Mouse (Mus musculus): ENCODE measurements around the gene Cox6b2. TPM values are rescaled to one million over a fixed set of nuclear protein-coding genes. Genes with fewer than 3 reads are reported as not detected.
"Not testable (repeated sequence)": the region's sequence is repeated elsewhere in the genome, so short reads cannot be mapped to it uniquely, and the experiment has no call there.

The Cox6b2 gene
- 1 to 10 TPM in 1 of 2 experiments, not detected in 1; 2.1 TPM for polyA plus RNA-seq (2017; shearing (Covaris generic))

DNA sequence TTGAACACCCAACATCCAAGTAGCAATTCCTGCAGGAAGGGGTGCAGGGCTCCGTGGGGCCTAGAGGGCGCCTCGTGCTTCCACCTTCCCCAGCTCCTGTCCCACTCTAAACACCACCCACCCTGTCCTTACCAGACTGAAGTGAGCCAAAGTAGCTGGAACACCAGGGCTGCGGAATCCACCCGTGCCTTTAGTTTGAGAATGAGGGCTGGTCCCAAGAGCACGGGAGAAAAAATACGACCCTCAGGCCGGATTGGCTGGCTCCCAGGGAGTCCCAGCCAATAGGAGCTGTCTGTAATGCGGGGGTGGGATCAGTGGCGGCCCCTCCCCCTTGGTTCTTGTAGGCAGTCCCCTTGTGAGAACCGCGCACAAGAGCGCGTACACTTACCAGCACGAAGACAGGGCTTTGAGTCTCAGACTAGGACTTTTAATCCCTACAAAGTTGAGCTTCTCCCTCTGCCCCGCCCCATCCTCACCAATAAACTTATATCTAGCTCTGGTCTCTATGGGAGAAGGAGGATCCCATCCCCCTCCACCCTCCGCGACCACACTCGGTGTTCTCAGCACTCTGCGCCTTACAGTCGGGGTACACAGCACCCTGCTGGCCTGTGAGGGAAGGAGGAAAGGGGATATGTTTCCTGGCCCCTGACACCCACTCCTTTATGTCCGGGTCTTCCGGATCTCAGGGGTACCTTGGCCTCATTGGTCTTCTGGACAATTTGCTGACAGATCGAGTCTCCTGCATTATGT, at the start of gene Cox6b2:
TSS of gene Cox6b2 (minus strand) at position 274 of the 750 bp plus-strand sequence.
- peak; percentile 71 for ATAC-seq

DNA sequence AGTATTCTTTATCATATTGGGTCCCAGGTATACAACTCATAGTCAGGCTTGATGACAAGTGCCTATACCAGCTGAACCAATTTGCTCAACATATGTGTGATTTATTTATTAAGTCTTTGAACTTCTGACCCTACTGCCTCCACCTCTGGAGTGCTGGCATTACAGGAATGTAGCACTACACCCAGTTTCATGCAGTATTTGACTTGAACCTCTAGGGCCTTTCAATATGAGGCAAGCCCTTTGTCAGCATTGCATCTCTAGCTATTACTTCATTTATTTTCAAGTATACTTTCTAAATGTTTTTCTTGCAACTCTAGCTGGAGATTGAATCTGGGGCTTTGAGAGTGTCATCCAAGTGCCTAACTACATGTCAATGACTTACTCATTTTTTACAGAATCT, 49.4 kb upstream of the Cox6b2 start:
- no peak for ATAC-seq

DNA sequence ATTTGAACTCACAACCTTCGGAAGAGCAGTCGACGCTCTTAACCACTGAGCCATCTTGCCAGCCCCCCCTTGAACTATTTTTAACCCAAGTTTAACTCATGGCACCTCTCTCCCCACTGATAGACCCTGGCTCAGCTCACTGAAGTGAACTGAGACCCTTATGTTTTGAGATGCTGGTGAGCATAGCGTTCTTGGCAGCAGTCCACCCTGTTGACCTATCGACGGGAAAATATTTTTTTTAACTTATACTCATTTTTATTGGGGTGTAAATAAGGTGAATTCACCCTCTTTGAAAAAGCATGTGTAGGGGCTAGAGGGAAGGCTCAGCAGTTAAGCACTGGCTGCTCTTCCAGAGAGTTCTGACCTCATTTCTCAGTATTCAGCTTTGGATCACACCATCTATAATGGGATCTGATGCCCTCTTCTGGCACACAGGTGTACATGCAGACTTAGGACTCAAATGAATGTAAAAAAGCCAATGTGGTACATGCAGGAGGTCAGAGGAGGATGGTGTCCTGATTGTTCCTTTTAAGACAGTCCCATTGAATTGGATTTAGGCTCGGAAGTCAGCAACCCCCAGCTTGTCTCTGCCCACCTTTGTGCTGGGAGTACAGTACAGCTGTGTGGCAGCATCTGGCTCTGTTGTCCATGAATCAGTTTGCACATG, 43.0 kb upstream of the Cox6b2 start:
- ATAC-seq: peak; percentile 27

DNA sequence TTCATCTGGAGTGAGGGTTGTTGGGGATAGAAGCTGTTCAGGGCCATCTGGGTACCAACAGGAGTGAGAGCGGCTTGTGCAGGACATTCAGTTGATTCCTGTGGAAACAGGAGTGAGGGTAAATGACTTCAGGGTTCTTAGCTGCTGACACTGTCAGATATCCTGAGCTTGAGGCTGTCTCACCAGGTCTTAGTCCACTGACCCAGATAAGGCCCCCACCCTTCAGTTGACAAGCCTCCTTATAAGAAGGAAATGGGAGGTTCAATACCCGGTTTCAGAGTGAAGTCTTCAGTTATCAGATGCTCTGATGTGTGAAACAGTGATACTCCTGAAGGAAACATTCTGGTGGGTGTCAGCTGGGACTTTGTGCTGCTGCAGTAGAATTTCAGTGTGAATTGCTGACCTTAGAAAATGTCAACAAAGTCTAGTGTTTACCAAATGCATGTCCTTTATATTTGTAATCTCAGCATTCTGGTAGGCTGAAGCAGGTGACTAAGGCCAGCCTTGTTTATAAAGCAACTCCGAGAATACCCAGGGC, 41.8 kb upstream of the Cox6b2 start:
- ATAC-seq: no peak

DNA sequence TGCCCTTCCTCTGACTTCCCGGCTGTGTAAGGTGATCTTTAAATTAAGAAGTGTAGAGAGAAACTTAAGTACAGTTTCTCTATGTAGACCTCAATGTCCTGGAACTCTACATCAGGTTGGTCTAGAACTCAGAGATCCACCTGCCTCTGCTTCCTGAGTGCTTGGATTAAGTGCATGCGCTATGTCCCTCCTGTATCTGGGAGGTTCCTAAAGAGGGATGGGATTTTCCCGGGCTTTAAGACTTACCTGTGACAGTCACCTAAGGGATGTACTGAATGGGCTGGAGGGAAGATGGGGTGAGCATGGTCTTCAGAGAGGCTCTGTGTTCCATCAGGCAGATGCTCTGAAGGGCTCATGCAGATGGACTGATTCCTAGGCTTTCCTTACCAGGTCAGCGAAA, 40.8 kb upstream of the Cox6b2 start:
- ATAC-seq: no peak

DNA sequence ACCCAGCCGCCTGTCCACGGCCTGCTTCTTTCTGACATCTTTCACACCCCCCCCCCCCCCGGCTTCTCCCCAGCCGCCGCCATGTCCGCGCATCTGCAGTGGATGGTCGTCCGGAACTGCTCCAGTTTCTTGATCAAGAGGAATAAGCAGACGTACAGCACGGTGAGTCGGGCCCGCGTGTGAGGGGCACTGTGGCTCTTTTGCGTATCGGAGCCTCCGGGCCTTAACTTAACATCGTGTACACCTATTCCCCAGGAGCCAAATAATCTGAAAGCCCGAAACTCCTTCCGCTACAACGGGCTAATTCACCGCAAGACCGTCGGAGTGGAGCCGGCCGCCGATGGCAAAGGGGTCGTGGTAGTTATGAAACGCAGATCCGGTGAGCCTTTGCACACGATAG, 40.4 kb upstream of the Cox6b2 start:
- not testable (repeated sequence) for ATAC-seq

DNA sequence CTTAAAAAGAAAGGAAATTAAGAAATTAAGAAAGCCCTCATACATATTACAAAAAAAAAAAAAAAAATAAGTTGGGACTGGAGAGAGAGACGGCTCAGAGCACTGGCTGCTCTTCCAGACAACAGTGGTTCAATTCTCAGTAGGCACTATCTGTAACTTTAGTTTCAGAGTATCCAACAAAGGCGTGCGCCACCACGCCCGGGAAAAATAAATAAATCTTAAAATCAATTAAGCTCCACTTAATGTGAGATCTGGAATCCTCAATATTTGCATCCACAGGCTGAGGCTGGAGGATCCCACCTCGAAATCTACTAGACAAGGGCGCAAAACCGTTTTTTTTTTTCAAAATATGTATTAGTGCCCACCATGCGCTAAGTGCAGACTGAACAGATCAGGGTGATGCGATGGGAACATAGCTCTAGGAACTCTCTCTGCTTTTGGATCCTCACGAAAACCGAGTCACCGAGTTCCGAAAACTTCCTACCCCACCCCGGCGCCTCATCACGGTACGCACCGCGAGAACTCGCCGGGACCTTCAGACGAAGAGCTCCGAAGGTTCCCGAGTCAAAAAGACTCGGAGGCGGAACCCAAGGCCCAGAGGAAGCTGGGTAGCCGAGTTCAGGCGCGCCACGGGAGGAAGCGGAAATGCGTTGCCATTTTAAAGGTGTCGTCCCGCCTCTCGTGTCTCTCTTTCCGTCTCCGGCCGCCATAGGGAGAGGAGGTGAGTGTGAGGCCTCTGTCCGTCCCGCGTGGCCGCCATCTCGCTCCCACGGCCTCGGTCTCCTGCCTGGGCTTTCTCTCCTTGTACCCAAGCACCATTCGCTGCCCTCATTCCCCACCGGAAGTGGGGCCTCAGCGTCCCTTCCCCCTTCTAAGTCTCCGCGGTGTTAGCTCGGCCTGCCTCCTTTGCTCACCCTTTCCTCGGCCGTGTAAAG, 39.7 kb upstream of the Cox6b2 start, which contains the start of gene Rpl28:
TSS of gene Rpl28 (plus strand) at position 597 of the 935 bp plus-strand sequence.
- peak; percentile 94 for ATAC-seq

DNA sequence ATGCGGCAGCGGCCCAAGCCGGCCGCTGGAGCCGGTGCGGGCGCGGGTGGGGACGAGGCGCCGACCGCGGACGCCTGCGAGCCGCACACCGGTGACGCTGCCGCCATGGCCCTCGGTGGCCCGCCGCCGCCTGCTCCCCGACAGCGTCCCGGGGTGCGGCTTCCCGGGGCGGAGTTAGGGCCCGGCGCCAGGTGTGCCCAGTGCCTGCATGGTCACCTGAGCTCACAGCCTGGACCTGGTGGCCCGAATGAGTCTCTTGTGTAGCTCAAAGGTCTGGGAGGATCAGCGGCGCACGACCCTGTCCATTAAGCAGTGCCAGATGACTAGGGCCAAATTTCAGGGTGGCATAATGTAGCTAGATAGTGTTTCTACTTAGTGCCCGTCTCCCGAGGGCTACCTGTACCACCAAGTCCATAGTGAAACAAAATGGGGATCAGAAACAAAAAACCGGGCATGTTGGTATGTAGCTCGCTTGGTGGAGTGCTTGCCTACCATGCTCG, 36.6 kb upstream of the Cox6b2 start, which contains the start of gene Tmem238:
TSS of gene Tmem238 (minus strand) at position 221 of the 500 bp plus-strand sequence.
- no peak for ATAC-seq

DNA sequence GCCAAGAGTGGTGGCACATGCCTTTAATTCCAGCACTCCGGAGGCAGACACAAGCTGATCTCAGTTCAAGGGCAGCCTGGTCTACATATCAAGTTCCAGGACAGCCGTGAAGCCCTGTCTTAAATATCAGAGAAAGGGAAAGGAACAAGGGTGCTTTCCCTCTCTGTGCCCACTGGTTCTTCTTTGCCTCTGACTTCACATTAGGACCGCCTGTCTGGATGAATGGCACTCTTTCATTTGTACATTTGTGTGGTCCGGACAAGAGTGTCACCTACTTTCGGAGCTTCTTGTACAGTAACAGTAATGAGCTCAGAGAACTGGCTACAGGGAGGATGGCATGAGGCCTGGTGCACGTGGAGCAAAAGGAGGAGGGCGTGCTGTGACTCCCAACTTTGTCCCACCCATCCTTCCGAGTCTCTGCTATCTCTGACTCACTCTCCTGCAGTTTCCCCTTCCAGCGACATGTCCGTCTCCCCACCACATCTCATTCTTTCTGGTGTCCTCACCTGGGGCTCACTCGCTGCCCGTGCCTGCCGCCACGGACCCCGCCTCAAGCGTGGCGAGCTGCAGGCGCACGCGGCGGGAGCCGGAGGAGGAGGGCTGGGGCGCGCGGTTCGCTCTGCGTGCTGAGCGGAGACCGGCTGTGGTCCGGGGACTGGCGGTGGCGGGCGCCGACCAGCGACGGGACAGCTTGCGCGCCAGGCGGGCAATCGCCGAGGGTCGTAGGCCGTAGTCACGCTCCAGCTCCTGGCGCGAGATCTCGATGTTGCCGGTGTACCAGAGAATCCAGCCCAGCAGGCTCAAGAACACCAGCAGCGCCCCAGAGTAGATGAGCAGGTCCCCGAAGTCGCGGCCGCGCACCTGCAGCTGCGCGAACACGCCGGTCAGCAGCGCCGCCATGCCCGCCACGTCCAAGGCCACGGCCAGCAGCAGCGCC, 35.9 kb upstream of the Cox6b2 start:
- no peak for ATAC-seq

DNA sequence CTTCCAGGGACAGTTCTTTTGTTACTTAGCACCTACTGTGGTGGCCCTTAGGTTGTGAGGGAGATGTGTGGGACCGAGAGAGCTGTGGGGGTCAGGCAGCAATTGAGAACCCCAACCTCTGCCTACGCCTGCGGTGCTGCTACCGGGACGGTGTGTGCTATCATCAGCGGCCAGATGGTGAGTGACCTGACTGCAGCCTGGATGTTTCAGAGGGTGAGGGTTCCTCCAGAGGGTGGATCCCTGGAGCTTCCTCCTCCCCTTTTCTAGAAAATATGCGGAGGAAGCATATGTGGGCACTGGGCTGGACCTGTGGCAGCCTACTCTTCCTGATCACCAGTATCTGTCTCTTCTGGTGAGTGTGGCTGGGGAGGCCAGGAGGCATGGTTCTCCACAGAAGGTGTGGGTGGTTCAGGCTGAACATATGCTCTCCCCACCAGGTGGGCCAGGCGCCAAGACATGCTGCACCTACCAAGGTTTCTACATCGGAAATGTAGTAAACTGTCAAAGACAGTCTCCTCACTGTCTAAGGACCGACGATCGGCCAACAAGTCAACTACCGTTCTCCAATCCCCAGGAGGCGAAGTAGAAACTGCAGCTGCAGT, 30.9 kb upstream of the Cox6b2 start:
- no peak for ATAC-seq

DNA sequence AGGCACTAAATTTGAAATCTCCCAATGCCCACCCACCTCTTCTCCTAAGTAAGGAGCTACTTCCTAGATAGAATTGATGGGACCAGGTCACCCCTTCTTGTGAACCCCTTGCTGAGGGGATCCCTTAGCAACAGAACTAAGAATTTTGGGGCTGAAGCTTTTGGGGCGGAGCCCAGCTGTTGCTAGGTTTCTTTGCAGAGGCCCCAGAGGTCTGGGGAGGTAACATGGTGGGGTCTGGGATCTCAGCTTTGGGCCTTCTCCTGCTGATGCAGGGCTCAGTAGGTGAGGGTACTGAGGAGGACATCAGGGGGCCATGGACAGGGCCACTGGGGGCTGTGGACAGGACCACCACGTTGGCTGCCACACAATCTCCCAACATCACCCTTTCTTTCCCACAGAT, 29.9 kb upstream of the Cox6b2 start, which contains the start of the genes Il11 and Tmem190:
TSS of gene Il11 (minus strand) at position 101 of the 400 bp plus-strand sequence.
TSS of gene Tmem190 (plus strand) at position 179 of the 400 bp plus-strand sequence.
- no peak for ATAC-seq

DNA sequence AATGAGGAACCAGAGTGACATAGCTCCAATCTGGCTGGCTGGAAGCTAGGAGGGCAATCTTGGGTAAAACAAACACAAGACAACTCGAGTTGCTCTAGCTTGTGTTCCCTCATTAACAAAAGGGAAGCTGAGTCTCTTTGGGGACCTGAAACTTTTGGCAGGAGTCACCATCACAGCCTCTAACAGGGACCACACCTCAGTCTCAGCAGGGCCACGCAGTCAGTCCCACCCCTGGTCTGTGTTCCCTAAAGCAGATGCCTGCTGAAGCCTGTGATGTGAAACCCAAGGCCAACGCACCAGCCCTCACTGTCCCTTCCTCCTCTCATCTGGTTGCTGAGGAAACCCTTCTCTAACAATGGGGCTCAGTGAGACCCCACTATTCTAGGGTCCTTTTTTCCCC, 29.2 kb upstream of the Cox6b2 start:
- ATAC-seq: no peak

DNA sequence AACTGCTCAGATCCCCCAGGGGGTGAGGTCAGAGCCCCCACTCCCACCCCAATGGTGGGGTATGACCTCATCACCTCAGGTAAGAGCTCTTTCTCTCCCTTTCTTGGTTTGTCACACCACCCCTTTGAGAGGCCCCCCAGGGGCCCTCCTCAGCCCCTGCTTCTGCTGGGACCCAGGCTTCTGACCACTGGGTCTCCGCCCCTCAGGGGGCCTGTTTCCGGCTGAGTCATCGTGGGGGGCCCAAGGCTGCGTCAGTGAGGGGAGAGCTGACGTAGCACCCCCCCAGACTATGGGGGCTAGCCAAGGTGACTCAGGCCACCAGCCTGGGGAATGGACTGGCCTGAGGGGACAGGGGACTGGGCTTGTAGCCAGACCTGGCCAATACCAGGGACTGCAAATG, 27.0 kb upstream of the Cox6b2 start:
- no peak for ATAC-seq

DNA sequence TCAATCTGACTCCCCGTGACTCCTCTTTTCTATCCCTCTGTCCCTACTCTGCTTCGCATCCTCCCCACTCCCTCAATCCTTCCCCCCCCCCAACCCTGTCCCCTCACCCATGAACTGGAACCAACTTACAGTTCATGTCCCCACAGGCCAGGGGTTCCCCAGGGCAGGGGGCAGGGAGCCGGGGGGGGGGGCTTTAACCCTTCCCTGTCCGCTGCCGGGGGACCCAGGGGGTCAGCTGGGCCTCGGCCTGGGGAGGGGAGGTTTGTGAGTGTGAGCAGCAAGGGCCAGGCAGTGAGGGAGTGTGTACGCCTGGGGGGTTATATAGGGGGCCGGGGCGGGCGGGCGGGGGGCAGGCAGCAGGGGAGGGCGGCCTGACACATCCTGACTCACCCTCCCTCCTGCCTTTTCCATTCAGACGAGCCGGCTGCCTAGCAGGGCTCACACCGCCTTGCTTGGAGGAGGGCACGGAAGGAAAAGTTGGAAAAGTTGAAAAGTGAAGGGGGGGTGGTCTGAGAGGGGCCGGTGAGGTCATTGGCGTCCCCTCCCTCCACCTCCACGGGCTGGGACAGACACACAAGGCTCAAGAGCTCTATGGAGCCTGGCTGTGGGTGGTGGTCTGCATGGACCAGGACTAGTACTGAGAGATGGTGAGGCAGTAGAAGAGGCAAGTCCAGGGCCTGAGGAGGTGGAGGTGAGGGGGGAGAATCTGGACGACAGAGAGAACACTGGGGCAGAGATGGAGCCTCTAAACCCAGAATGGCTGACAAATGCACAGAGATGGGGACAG, 25.1 kb upstream of the Cox6b2 start:
- no peak for ATAC-seq

DNA sequence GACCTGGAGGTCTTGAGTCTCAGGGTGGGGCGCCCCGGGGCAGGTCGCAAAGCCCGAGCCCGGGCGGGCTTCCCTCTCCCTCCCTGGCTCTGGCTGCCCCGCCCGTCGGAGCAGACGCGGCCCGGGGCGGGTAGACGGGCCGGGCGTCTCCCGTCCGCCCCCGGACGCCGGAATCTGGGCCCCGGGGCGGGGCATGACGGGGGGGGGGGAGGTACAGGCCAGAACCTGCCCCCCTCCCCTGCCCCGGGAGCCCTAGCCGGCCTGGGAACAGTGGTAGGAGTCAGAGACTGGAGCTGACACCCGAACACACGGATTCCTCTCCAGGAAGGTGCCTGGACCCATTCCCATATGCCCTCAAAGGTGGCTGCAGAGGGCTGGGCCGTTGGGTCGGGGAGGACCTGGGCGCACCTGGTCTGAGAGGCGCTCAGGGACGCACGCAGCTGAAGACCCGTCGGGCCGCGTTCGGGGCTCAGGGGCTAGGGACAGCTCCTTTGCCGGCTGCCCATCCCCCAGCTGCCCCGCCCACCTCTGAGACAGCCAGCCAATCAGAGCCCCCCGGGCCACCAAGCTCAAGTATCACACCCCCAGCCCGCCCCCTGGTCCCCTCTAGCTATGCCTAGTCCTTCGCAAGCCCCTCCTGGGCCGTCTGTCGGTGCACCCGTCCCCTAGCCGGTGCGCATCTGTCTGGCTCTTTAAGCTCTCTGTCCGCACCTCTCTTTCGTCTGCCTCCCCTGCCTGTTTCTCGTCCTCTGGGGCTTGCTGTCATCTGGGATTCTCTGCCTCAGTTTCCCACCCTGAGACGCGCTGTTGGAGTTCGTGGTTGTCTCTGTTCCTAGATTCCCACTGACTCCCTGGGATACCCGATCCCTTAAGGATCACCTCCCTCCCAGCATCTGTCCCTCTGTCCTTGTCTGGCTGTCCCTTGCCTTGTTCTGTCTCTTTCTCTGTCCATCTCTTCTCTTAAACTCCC, 24.3 kb upstream of the Cox6b2 start:
- peak; percentile 62 for ATAC-seq

DNA sequence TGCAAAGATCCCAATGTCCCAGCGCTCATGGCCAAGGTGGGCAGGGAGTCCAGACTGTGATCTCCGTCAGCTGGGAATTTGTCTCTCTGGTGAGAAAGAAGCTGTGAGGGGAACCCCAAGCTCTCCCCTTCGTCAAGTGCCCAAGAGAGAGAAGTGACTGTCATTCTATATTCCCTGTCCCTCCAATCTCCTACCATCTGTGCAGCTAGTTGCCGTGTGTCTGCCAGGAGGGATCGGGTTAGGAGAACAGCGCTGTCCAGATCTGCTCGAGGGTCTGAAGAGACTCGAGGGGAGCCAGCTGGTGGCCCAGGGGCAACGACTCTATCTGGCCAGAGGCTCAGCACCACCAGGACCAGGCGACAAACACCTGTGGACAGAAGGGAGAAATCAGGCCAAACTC, 23.2 kb upstream of the Cox6b2 start:
- ATAC-seq: no peak

DNA sequence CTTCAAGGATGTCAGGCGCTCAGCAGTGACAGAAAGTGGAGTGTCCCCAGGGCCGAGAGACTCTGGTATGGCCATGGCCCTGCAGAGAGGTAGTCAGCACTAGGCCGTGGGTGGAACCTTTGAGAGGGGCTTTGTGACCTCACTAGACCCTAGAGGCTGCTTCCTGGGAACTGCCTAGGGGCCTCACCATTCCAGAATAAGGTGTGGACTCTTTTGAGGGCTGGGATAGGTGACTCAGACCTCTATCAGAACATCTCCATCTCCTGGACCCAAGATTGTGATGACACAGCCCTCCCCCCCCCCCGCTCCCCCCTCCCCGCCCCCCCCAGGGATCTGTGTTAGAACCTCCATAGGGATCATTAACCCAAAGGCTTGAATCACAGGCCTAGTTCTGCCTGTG, 18.3 kb upstream of the Cox6b2 start, which contains the start of gene Fam71e2:
TSS of gene Fam71e2 (minus strand) at position 101 of the 400 bp plus-strand sequence.
- ATAC-seq: no peak

DNA sequence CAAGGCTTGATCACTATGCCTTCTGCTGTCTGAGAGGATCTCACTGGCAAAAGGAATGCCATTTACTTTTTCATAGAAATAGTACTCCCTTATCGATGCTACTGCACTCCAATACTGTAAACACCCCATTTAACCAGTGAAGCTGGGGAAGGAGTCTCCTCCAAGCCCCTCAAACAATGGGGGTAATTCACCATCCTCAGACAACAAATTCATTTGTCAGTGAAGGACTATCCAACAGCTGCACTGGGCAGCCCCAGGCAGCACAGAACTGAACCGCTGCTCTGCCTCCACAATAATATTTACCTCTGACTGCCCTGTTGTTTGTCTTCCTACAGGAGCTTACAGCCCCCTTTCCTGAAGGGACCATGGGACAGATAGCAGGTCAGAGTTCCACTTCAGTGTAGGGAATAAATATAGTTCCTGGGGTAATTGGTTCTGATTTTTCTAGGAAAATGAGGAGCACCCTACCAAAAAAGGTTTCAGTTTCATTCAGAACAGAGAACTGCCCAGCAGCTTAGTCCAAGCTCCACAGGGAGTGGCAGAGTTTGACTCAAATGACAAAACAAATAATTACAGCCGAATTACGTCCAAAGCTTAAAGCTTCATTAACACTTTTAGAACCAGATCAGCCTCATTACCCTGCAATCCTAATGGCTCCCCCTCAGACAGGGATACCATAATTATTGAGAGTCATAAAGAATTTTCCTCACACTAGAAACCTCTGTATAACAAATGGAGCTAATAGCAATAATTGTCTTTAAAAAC, 12.2 kb upstream of the Cox6b2 start:
- ATAC-seq: no peak

All from CD4-positive, CD25-positive, alpha-beta regulatory T cell, adult 4 months (primary cell).